Mouse (Mus musculus) MEL (cell line): ENCODE measurements around the gene Itga9. TPM values are rescaled to one million over a fixed set of nuclear protein-coding genes. Genes with fewer than 3 reads are reported as not detected.
A peak's percentile ranks its signal among the peaks of the same experiment; 100 is the strongest.

Experiments
- DNase-seq: peaks from one replicate; pipeline ENCODE4 v3.0.0; 2011; ENCODE audit warnings: low read depth, low spot score
- H3K27ac ChIP-seq: 2 replicates; pipeline ENCODE4 v1.5.1; 2012; ENCODE audit warnings: low read depth, mild to moderate bottlenecking, control low read depth, low read length, moderate library complexity; ENCODE audit not compliant: control insufficient read depth
- H3K27me3 ChIP-seq, 2 experiments: fragments of 150-350 bp in 1 of 2; sonication (generic) in 1 of 2; 2 replicates each; pipeline ENCODE4 v1.6.1; 2012; ENCODE audit warnings: low read length in 2 of 2, mild to moderate bottlenecking in 2 of 2, improper control_type of control experiment in 1 of 2, moderate library complexity in 1 of 2; ENCODE audit not compliant: insufficient read depth in 2 of 2, control insufficient read depth in 1 of 2
- H3K36me3 ChIP-seq, 2 experiments: 2 replicates each; pipeline ENCODE4 v1.6.1; 2012 to 2014; ENCODE audit warnings: low read length in 2 of 2, improper control_type of control experiment in 1 of 2, inconsistent platforms in 1 of 2, mild to moderate bottlenecking in 1 of 2; ENCODE audit not compliant: insufficient read depth in 2 of 2, control insufficient read depth in 1 of 2
- H3K4me1 ChIP-seq, 2 experiments: fragments of 150-350 bp in 1 of 2; sonication (generic) in 1 of 2; 2 replicates each; pipeline ENCODE4 v1.6.1; 2012; ENCODE audit warnings: low read length in 2 of 2, improper control_type of control experiment in 1 of 2, mild to moderate bottlenecking in 1 of 2; ENCODE audit not compliant: insufficient read depth in 2 of 2, control insufficient read depth in 1 of 2
- H3K4me3 ChIP-seq, 2 experiments: fragments of 150-350 bp in 1 of 2; sonication (generic) in 1 of 2; 2 replicates each; pipeline ENCODE4 v1.5.1; 2012; ENCODE audit warnings: low read depth in 2 of 2, low read length in 2 of 2, mild to moderate bottlenecking in 2 of 2, moderate library complexity in 2 of 2, control low read depth in 1 of 2, improper control_type of control experiment in 1 of 2; ENCODE audit not compliant: control insufficient read depth in 1 of 2, insufficient read depth in 1 of 2
- H3K79me2 ChIP-seq: 2 replicates; pipeline ENCODE4 v1.6.1; 2012; ENCODE audit warnings: mild to moderate bottlenecking, low read length, moderate library complexity; ENCODE audit not compliant: control insufficient read depth, poor library complexity, insufficient read depth
- H3K9ac ChIP-seq: 2 replicates; pipeline ENCODE4 v1.6.1; 2012; ENCODE audit warnings: low read depth, mild to moderate bottlenecking, control low read depth, low read length, moderate library complexity; ENCODE audit not compliant: control insufficient read depth, poor library complexity, severe bottlenecking
- H3K9me3 ChIP-seq: fragments of 150-350 bp; sonication (generic); replicated peaks from 2 replicates; pipeline ENCODE4 v1.6.1; 2012; ENCODE audit warnings: mild to moderate bottlenecking, low read length, improper control_type of control experiment, moderate library complexity; ENCODE audit not compliant: insufficient read depth
- BHLHE40 ChIP-seq: IDR thresholded peaks from 2 replicates; pipeline ENCODE4 v1.6.1; 2012; ENCODE audit warnings: low read depth, mild to moderate bottlenecking, inconsistent platforms, low read length, improper control_type of control experiment, borderline replicate concordance
- CHD1 ChIP-seq: IDR thresholded peaks from 2 replicates; pipeline ENCODE4 v1.6.1; 2012; ENCODE audit warnings: low read depth, mild to moderate bottlenecking, inconsistent platforms, low read length, improper control_type of control experiment
- CHD2 ChIP-seq: IDR thresholded peaks from 2 replicates; pipeline ENCODE4 v1.6.1; 2011; ENCODE audit warnings: low read length, improper control_type of control experiment
- E2F4 ChIP-seq: IDR thresholded peaks from 2 replicates; pipeline ENCODE4 v1.6.1; 2011; ENCODE audit warnings: low read depth, low read length, improper control_type of control experiment, borderline replicate concordance
- EP300 ChIP-seq, 2 experiments: IDR thresholded peaks; 2 replicates each; pipeline ENCODE4 v1.6.1; 2011; ENCODE audit warnings: improper control_type of control experiment in 2 of 2, low read length in 2 of 2, low read depth in 1 of 2, mild to moderate bottlenecking in 1 of 2
- ETS1 ChIP-seq: IDR thresholded peaks from 2 replicates; pipeline ENCODE4 v1.6.1; 2012; ENCODE audit warnings: low read depth, mild to moderate bottlenecking, inconsistent platforms, low read length, improper control_type of control experiment, moderate library complexity
- GABPA ChIP-seq: IDR thresholded peaks from 2 replicates; pipeline ENCODE4 v1.6.1; 2012; ENCODE audit warnings: low read depth, mild to moderate bottlenecking, inconsistent platforms, low read length, improper control_type of control experiment, moderate library complexity
- GATA1 ChIP-seq: IDR thresholded peaks from 2 replicates; pipeline ENCODE4 v1.6.1; 2011; ENCODE audit warnings: low read depth, low read length, improper control_type of control experiment
- HCFC1 ChIP-seq: IDR thresholded peaks from 2 replicates; pipeline ENCODE4 v1.6.1; 2012; ENCODE audit warnings: low read depth, mild to moderate bottlenecking, inconsistent platforms, low read length, improper control_type of control experiment, moderate library complexity
- JUND ChIP-seq: IDR thresholded peaks from 2 replicates; pipeline ENCODE4 v1.6.1; 2011; ENCODE audit warnings: low read depth, mild to moderate bottlenecking, improper control_type of control experiment, low read length
- KAT2A ChIP-seq: conservative IDR thresholded peaks from 2 replicates; pipeline ENCODE4 v1.6.1; 2012; ENCODE audit warnings: low read depth, low read length, improper control_type of control experiment, inconsistent platforms
- MAFK ChIP-seq: IDR thresholded peaks from 2 replicates; pipeline ENCODE4 v1.6.1; 2011; ENCODE audit warnings: low read depth, mild to moderate bottlenecking, low read length, improper control_type of control experiment, borderline replicate concordance
- MAZ ChIP-seq: IDR thresholded peaks from 2 replicates; pipeline ENCODE4 v1.6.1; 2012; ENCODE audit warnings: low read depth, mild to moderate bottlenecking, inconsistent platforms, low read length, improper control_type of control experiment
- MXI1 ChIP-seq: IDR thresholded peaks from 2 replicates; pipeline ENCODE4 v1.6.1; 2011; ENCODE audit warnings: mild to moderate bottlenecking, low read depth, low read length, improper control_type of control experiment
- MYB ChIP-seq: IDR thresholded peaks from 2 replicates; pipeline ENCODE4 v1.6.1; 2011; ENCODE audit warnings: mild to moderate bottlenecking, low read depth, low read length, improper control_type of control experiment
- NELFE ChIP-seq: IDR thresholded peaks from 2 replicates; pipeline ENCODE4 v1.6.1; 2011; ENCODE audit warnings: low read depth, low read length, improper control_type of control experiment
- NRF1 ChIP-seq: IDR thresholded peaks from 2 replicates; pipeline ENCODE4 v1.6.1; 2014; ENCODE audit warnings: low read depth, mild to moderate bottlenecking, inconsistent platforms, low read length, improper control_type of control experiment, moderate library complexity; ENCODE audit not compliant: poor library complexity, insufficient read depth, severe bottlenecking
- POLR2AphosphoS5 ChIP-seq: IDR thresholded peaks from 2 replicates; pipeline ENCODE4 v1.6.1; 2012; ENCODE audit warnings: low read depth, borderline replicate concordance, mild to moderate bottlenecking, inconsistent platforms, low read length, moderate library complexity, mixed read lengths
- RCOR1 ChIP-seq: IDR thresholded peaks from 2 replicates; pipeline ENCODE4 v1.6.1; 2012; ENCODE audit warnings: low read depth, mild to moderate bottlenecking, inconsistent platforms, low read length, improper control_type of control experiment
- SIN3A ChIP-seq: IDR thresholded peaks from 2 replicates; pipeline ENCODE4 v1.6.1; 2012; ENCODE audit warnings: low read length, improper control_type of control experiment, inconsistent platforms
- TAL1 ChIP-seq: IDR thresholded peaks from 2 replicates; pipeline ENCODE4 v1.6.1; 2012; ENCODE audit warnings: mild to moderate bottlenecking, inconsistent platforms, low read length, moderate library complexity, mixed read lengths
- TBP ChIP-seq: IDR thresholded peaks from 2 replicates; pipeline ENCODE4 v1.8.0; 2011; ENCODE audit warnings: low read depth, low read length, improper control_type of control experiment
- ZKSCAN1 ChIP-seq: IDR thresholded peaks from 2 replicates; pipeline ENCODE4 v1.6.1; 2012; ENCODE audit warnings: low read depth, mild to moderate bottlenecking, inconsistent platforms, low read length, improper control_type of control experiment, moderate library complexity
- ZMIZ1 ChIP-seq: IDR thresholded peaks from 2 replicates; pipeline ENCODE4 v1.6.1; 2012; ENCODE audit warnings: low read depth, mild to moderate bottlenecking, inconsistent platforms, low read length, improper control_type of control experiment, moderate library complexity
- ZNF384 ChIP-seq: IDR thresholded peaks from 2 replicates; pipeline ENCODE4 v1.6.1; 2012; ENCODE audit warnings: low read depth, mild to moderate bottlenecking, inconsistent platforms, low read length, improper control_type of control experiment
- polyA plus RNA-seq, 2 experiments: library from polyadenylated mRNA; stranded (reverse) in 1 of 2; unstranded in 1 of 2; fragments of >175 nt in 1 of 2; fragments of >200 nt in 1 of 2; gene quantifications; 2 replicates each; pipeline versions ENCODE4 v1.2.1 to v1.2.4; 2012; ENCODE audit warnings: low replicate concordance in 2 of 2, low read depth in 1 of 2; ENCODE audit not compliant: insufficient read length in 2 of 2, insufficient read depth in 1 of 2, missing spikeins in 1 of 2
- total RNA-seq: library from RNA; depleted of rRNA; stranded (reverse); fragments of 300-350 nt; gene quantifications from 2 replicates; pipeline ENCODE4 v1.2.3, GENCODE M21; 2012

The Itga9 gene
- total and polyA plus RNA-seq, 3 experiments = 0.19 to 0.21 TPM; not detected in 1

GRCm38 (mm10) chr9:118677349-118677748, 70.9 kb downstream of the Itga9 start:
- TF ChIP-seq MXI1 = no peak
- TF ChIP-seq GATA1 = no peak
- TF ChIP-seq KAT2A = no peak
- Histone ChIP-seq H3K27me3 (no peaks in the 10 kb centered on the region), H3K36me3 (peaks cover 0 to 6% of the 10 kb centered on the region in 2 experiments; a peak in 2 of 4 replicates), H3K79me2 (no peaks in the 10 kb centered on the region), H3K4me3 (no peak overlapping the region), H3K4me1 (peaks cover 0 to 6% of the 10 kb centered on the region in 2 experiments; a peak in 2 of 4 replicates), H3K9me3 (no peaks in the 10 kb centered on the region), H3K27ac (no peak overlapping the region), H3K9ac (no peak overlapping the region)
- no peak for DNase-seq

GRCm38 (mm10) chr9:118678020-118678750, 71.7 kb downstream of the Itga9 start:
- peak; percentile 11 for DNase-seq
- Histone ChIP-seq H3K27ac (no peak overlapping the region), H3K79me2 (no peaks in the 10 kb centered on the region), H3K27me3 (no peaks in the 10 kb centered on the region), H3K9ac (no peak overlapping the region), H3K36me3 (peaks cover 0 to 6% of the 10 kb centered on the region in 2 experiments; a peak in 2 of 4 replicates), H3K9me3 (no peaks in the 10 kb centered on the region), H3K4me3 (no peak overlapping the region), H3K4me1 (peaks cover 0 to 6% of the 10 kb centered on the region in 2 experiments; a peak in 2 of 4 replicates)
- TF ChIP-seq ZNF384 (no peak), ZKSCAN1 (no peak), NRF1 (no peak), CHD2 (no peak)

GRCm38 (mm10) chr9:118678759-118679158, 72.3 kb downstream of the Itga9 start:
- Histone ChIP-seq H3K9me3 (no peaks in the 10 kb centered on the region), H3K9ac (no peak overlapping the region), H3K4me3 (no peak overlapping the region), H3K4me1 (peaks cover 0 to 6% of the 10 kb centered on the region in 2 experiments; a peak in 2 of 4 replicates), H3K27me3 (no peaks in the 10 kb centered on the region), H3K36me3 (peaks cover 0 to 6% of the 10 kb centered on the region in 2 experiments; a peak in 2 of 4 replicates), H3K79me2 (no peaks in the 10 kb centered on the region), H3K27ac (no peak overlapping the region)
- DNase-seq = peak; percentile 75
- no peak for TF ChIP-seq ZMIZ1
- TF ChIP-seq RCOR1 = peak; percentile 100
- peak; percentile 83 for TF ChIP-seq GATA1
- TF ChIP-seq TAL1 = no peak
- 0 out of 2 replicates have a peak, but pooled peaks have one; percentile 31 for TF ChIP-seq SIN3A
- TF ChIP-seq ZKSCAN1 = no peak
- TF ChIP-seq CHD1 = no peak
- no peak for TF ChIP-seq TBP
- peak; percentile 60; the same call in 1 of the 2 replicates for TF ChIP-seq MXI1
- no peak for TF ChIP-seq E2F4
- TF ChIP-seq EP300 (IDR thresholded peaks at IDR 0.05; ENCODE audit: low read depth in 1 of 2, low read length in 2 of 2) = peak; percentile 51 to 73; a peak in 3 of 4 replicates
- no peak for TF ChIP-seq NELFE
- TF ChIP-seq ETS1 = peak; percentile 54; the same call in 1 of the 2 replicates
- peak; percentile 50 for TF ChIP-seq BHLHE40
- TF ChIP-seq HCFC1 = no peak
- peak; percentile 63; the same call in 1 of the 2 replicates for TF ChIP-seq MAFK
- no peak for TF ChIP-seq GABPA
- TF ChIP-seq MAZ = no peak
- no peak for TF ChIP-seq POLR2AphosphoS5
- no peak for TF ChIP-seq JUND
- TF ChIP-seq MYB = 0 out of 2 replicates have a peak, but pooled peaks have one; percentile 11
